Mouse (Mus musculus) heart, postnatal 0 days (tissue): ENCODE measurements around the gene Cenpa. TPM values are rescaled to one million over a fixed set of nuclear protein-coding genes. Genes with fewer than 3 reads are reported as not detected.

Experiments used
- ATAC-seq: fragments of 200-750 bp; cut with Nextera tagmentation; 2 replicates; pipeline ENCODE4 v1.8.0; 2017; ENCODE audit warnings: low read depth, moderate number of reproducible peaks, moderate library complexity; ENCODE audit not compliant: insufficient read depth
- DNase-seq: peaks from one replicate; pipeline ENCODE4 v3.0.0-alpha.2; 2016; ENCODE audit warnings: low spot score
- H3K27ac ChIP-seq: fragments of 300-500 bp; sonication (generic); 2 replicates; pipeline ENCODE4 v1.5.1; 2014; ENCODE audit warnings: low read depth, mild to moderate bottlenecking
- H3K27me3 ChIP-seq: fragments of 300-500 bp; sonication (generic); 2 replicates; pipeline ENCODE4 v1.6.1; 2014; ENCODE audit warnings: low read length, mixed read lengths; ENCODE audit not compliant: control insufficient read depth, insufficient read depth
- H3K36me3 ChIP-seq: fragments of 300-500 bp; sonication (generic); replicated peaks from 2 replicates; pipeline ENCODE4 v1.6.1; 2014; ENCODE audit warnings: low read length, mixed read lengths; ENCODE audit not compliant: control insufficient read depth, insufficient read depth
- H3K4me1 ChIP-seq: fragments of 300-500 bp; sonication (generic); 2 replicates; pipeline ENCODE4 v1.6.1; 2014; ENCODE audit warnings: antibody characterized with exemption; ENCODE audit not compliant: control insufficient read depth, insufficient read depth
- H3K4me2 ChIP-seq: fragments of 300-500 bp; sonication (generic); 2 replicates; pipeline ENCODE4 v1.6.1; 2014; ENCODE audit warnings: low read depth, mild to moderate bottlenecking, low read length, moderate library complexity
- H3K4me3 ChIP-seq: fragments of 300-500 bp; sonication (generic); 2 replicates; pipeline ENCODE4 v1.5.1; 2014; ENCODE audit warnings: low read depth, low read length
- H3K9ac ChIP-seq: fragments of 300-500 bp; sonication (generic); replicated peaks from 2 replicates; pipeline ENCODE4 v1.6.1; 2014; ENCODE audit warnings: low read depth, low read length, mixed read lengths
- H3K9me3 ChIP-seq: fragments of 300-500 bp; sonication (generic); replicated peaks from 2 replicates; pipeline ENCODE4 v1.6.1; 2016; ENCODE audit warnings: low read length; ENCODE audit not compliant: control insufficient read depth
- CTCF ChIP-seq: IDR thresholded peaks from 2 replicates; pipeline ENCODE4 v1.5.1; 2016; ENCODE audit warnings: antibody characterized with exemption, control low read depth, low read depth
- EP300 ChIP-seq: IDR thresholded peaks from 2 replicates; pipeline ENCODE4 v1.6.1; 2016; ENCODE audit warnings: antibody characterized with exemption, low read depth
- WGBS: fragments of 180-500 bp; shearing (Covaris S2); extraction: QIAGEN DNeasy Blood & Tissue Kit; methylation state at CpG from one replicate; pipeline ENCODE4 v1.1.7; 2014; 5-methylcytosine and 5-hydroxymethylcytosine counted together
- polyA plus RNA-seq: library from polyadenylated mRNA; unstranded; fragments of >200 nt; fragmentation: Nextera tagmentation; extraction: Ambion mirVana; gene quantifications from 2 replicates; pipeline ENCODE4 v1.2.1, GENCODE M21; 2015
- total RNA-seq: library from RNA; depleted of rRNA; stranded (reverse); fragments of >200 nt; gene quantifications from 2 replicates; pipeline ENCODE4 v1.2.3, GENCODE M21; 2014; ENCODE audit warnings: low replicate concordance

Gene Cenpa
- total and polyA plus RNA-seq, 2 experiments from 2014 or later = 87.9 to 158 TPM

DNA sequence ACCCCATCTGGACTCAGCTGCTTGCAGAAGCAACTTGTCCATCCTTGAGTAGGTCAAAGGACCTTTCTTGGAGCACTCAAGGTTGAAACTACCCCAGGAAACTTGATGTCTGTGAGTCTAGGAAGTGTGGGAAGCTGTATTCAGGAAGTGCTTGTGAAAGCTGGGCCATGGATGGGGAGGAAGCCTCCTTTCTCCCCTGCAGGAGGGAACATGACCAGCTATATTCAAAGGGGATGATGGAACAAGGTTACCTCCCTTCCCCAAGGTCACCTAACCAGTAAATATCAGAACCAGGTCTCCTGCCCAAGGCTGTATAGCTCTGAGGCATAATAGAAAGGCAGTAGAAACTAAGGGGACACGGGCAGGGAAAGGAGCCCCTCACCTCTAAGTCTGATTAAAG lies 34.4 kb upstream of the Cenpa start:
- DNase-seq = no peak
- ATAC-seq = no peak
- no peak for TF ChIP-seq CTCF
- TF ChIP-seq EP300 = no peak
- Histone ChIP-seq H3K4me1 (peaks cover 8% of the 10 kb centered on the region), H3K9ac (no peak overlapping the region), H3K27ac (no peak overlapping the region), H3K4me2 (no peak overlapping the region), H3K9me3 (no peaks in the 10 kb centered on the region), H3K27me3 (no peaks in the 10 kb centered on the region), H3K4me3 (no peak overlapping the region), H3K36me3 (no peaks in the 10 kb centered on the region)
- 25% methylated on average over 1 of the region's 1 CpGs for WGBS

DNA sequence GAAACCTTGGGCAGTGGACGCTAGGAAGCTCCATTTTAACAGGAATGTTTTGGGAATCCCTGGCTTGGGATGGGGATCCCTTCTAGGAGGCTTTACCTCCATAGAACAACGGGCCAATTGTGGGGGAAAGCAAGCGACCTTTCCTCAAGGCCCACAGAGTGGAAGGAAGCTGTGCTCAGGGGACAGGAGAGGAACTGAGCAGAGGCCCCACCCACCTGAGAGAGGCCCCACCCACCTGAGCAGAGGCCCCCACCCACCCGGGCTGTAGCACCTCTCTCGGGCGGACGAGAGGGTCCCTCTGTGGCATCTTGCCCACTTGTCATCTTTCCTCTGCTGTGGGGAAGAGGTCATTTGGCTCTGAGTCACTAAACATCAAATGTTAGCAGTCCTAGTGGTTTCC lies 29.6 kb upstream of the Cenpa start:
- no peak overlapping the region for H3K9ac ChIP-seq
- 43% methylated on average over 7 of the region's 7 CpGs for WGBS
- H3K9me3 ChIP-seq = no peaks in the 10 kb centered on the region
- no peak overlapping the region for H3K4me3 ChIP-seq
- no peaks in the 10 kb centered on the region for H3K36me3 ChIP-seq
- H3K27ac ChIP-seq = no peak overlapping the region
- H3K4me1 ChIP-seq = no peaks in the 10 kb centered on the region
- TF ChIP-seq EP300 (no peak), CTCF (no peak)
- no peaks in the 10 kb centered on the region for H3K27me3 ChIP-seq
- no peak overlapping the region for H3K4me2 ChIP-seq
- no peak for DNase-seq
- no peak for ATAC-seq

DNA sequence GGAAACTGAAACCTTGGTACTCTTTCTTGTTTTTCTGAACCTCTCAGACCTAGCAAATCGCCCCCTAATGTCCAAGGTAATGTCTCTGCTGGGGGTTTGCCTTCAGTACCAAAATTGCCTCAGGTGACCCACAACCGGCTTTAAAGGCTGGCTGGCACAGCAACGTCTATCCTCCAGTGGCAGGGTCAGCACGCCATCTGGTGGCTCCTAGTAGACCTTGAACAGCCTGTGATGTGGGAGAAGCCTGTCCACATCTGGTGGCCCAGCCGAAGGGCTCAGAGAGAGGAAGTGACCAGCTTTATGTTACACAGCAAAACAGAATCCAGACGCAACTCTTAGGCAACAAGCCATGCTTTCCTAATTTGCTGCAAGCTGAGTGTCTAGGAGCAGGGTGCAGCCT lies 28.5 kb upstream of the Cenpa start:
- TF ChIP-seq EP300 = no peak
- TF ChIP-seq CTCF = peak; percentile 97
- Histone ChIP-seq H3K36me3 (no peaks in the 10 kb centered on the region), H3K4me1 (peaks cover 2% of the 10 kb centered on the region; the same call in 1 of the 2 replicates), H3K4me3 (no peak overlapping the region), H3K27ac (no peak overlapping the region), H3K4me2 (no peak overlapping the region), H3K9ac (no peak overlapping the region), H3K27me3 (no peaks in the 10 kb centered on the region), H3K9me3 (no peaks in the 10 kb centered on the region)
- 4% methylated on average over 6 of the region's 6 CpGs for WGBS
- peak; percentile 86 for ATAC-seq
- peak; percentile 81 for DNase-seq

DNA sequence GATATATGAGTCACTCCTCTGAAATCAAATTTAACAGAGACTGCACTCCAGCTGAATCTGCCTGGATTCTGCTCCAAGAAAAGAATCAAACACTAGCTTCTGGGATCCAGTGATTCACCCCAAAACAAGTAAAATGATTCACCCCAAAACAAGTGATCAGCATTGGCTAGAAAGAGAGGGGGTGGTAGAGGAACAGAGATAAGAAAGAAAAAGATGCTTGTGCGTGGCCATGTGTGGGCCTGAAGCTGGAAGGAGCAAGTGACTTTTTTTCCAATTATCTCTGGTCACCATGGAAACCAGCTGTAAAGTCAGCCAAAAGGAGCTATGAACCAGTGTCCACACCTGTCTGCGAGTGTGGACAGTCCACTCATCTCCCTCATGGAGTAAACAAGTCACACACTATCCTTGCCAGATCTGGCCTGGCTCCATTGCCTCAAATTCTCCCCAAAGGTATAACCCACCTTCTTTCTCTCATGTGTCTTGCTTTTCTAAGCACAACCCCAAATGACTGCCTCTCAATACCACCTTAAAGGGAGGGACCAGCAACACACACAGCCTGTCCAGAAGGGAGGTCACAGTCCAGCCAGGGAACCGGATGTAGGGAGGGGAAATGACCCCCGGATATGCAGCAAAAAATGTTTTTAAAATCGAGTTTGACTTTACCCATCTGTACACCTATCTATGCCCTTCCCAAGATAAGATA lies 22.9 kb upstream of the Cenpa start:
- H3K27me3 ChIP-seq = no peaks in the 10 kb centered on the region
- H3K4me3 ChIP-seq = no peak overlapping the region
- H3K36me3 ChIP-seq = no peaks in the 10 kb centered on the region
- WGBS = 40% methylated on average over 5 of the region's 5 CpGs
- H3K4me2 ChIP-seq = no peak overlapping the region
- DNase-seq (no peak), ATAC-seq (no peak)
- H3K4me1 ChIP-seq = peaks cover 20% of the 10 kb centered on the region
- no peaks in the 10 kb centered on the region for H3K9me3 ChIP-seq
- H3K27ac ChIP-seq = peak overlapping the region; percentile 38
- H3K9ac ChIP-seq = no peak overlapping the region
- no peak for TF ChIP-seq EP300
- no peak for TF ChIP-seq CTCF

DNA sequence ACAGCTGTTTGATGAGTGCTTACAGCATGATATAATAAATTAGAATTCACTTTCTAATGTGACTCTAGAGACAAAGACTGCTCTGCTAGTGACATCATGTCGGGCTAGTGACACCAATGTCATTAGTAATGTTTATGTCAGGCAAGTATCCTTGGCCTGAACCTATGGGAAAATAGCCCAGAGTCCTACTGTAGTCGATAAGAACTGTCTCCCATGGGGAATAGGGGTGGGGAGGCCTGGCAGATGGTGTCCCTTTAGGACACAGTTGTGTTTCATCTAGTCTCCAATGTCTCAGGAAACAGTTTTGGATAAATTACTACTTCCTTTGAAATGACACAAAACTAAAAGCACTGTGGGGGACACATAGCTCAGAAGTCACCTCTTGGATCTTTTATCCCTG lies 20.5 kb upstream of the Cenpa start:
- Histone ChIP-seq H3K9me3 (no peaks in the 10 kb centered on the region), H3K4me2 (no peak overlapping the region), H3K4me1 (peaks cover 22% of the 10 kb centered on the region), H3K4me3 (no peak overlapping the region), H3K9ac (no peak overlapping the region), H3K27ac (no peak overlapping the region), H3K36me3 (no peaks in the 10 kb centered on the region), H3K27me3 (no peaks in the 10 kb centered on the region)
- no peak for DNase-seq
- no peak for TF ChIP-seq EP300
- TF ChIP-seq CTCF = no peak
- ATAC-seq = no peak
- 61% methylated on average over 2 of the region's 2 CpGs for WGBS

DNA sequence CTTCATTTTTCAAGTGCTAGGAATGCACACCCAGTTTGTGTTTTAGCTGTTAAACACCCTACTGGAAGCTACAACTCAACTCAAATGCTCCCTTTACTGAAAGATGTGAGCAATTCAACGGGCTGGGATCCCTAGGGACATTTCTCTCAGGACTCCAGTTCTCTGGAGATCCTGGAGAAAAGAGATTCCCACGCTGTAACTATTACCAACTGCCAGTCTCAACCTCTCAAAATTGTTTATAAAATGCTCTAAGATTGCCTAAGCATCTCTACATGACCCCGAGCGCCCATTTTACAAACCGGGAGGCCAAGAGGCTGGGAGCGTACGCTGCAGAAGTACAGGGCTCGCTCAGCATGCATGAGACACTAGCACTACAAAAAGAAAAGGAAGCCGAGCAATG lies 19.2 kb upstream of the Cenpa start:
- Histone ChIP-seq H3K9ac (peak overlapping the region; percentile 80), H3K9me3 (no peaks in the 10 kb centered on the region), H3K36me3 (no peaks in the 10 kb centered on the region), H3K27ac (peak overlapping the region; percentile 79), H3K4me2 (peak overlapping the region; percentile 92), H3K4me1 (peaks cover 22% of the 10 kb centered on the region), H3K27me3 (no peaks in the 10 kb centered on the region), H3K4me3 (peak overlapping the region; percentile 95)
- TF ChIP-seq CTCF = no peak
- ATAC-seq = no peak
- DNase-seq = no peak
- WGBS = 17% methylated on average over 9 of the region's 9 CpGs
